Mouse (Mus musculus) heart, postnatal 0 days (tissue): ENCODE results near the gene Zfp346.

Source experiments
- CTCF ChIP-seq: IDR thresholded peaks from 2 replicates; pipeline ENCODE4 v1.5.1; 2016; ENCODE audit warnings: antibody characterized with exemption, control low read depth, low read depth
- EP300 ChIP-seq: IDR thresholded peaks from 2 replicates; pipeline ENCODE4 v1.6.1; 2016; ENCODE audit warnings: antibody characterized with exemption, low read depth

- peak; percentile 25; the same call in 1 of the 2 replicates for TF ChIP-seq CTCF
- no peak for TF ChIP-seq EP300
Measured at GRCm38 (mm10) chr13:55177903-55178496, 72.9 kb downstream of the Zfp346 start.
